Mouse (Mus musculus) c-Kit-negative CD71-positive TER-119-positive erythroid progenitor cells, embryonic 14.5 days (primary cell): ENCODE measurements around the gene B3gnt6.

Source experiments
- DNase-seq: peaks from one replicate; pipeline ENCODE4 v3.0.0-alpha.2; 2013; ENCODE audit warnings: low read depth, low spot score

Gene B3gnt6

DNA sequence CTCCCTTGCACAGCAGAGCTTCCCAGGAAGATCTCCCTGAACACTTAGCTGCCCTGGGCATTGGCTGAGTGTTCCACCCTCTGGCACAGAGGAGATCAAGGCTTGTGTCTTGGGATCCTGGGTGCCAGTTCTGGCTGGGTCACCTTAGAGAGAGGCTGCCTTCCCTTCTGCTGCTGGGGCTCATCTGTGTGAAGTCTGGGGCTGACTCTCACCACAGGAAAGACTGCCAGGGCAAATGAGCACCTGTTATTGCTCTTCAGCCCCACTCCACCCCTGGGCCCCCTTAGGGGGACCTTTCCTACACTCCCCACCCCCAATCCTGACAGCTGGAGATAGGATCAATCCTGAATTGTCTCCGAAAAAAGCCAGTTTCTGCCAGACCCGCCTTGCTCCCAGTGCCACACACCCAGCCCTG lies 22.2 kb downstream of the B3gnt6 start:
- no peak for DNase-seq

- no peak for DNase-seq
Measured at GRCm38 (mm10) chr7:98176322-98177070, 22.8 kb downstream of the B3gnt6 start.

DNA sequence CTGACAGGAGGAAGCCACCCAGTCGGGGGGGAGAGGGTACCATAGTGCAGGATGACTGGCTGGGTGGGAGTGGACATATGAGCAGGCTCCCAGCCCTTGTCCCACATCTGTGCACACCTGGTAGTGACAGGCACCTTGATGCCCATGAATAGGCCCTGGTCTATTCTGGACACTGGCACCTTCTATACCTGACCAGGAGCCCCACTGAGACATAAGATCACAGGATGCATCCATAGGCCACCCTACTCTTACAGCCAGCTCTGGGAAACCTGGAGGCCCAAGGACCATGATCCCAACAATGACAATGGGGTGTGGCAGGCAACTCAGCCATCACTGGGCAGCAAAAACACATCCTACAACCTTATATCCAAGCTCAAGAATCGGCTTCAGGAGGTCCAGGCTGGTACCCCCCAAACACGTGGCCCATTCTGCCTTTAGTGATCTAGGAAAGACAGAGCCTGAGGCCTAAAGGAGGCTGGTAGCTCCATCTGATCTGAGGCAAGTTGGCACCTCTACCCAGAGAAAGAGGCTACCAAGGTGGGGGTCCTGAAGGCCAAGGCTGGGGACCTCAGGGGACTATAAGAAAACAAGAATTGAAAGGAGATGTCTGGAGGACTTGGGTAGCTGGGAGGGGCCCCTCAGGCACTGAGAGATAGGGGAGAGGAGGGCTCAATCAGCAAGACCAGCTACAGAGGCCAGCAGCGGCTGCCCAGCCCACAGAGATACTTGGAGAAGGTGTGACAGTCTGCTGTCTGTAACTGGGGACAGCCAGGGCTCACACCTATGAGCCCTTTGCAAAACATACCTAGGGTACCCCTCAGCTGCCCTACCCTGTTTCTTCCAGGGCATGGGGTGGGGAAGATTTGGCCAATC lies 24.2 kb downstream of the B3gnt6 start:
- DNase-seq, result peak; percentile 70

- DNase-seq, result no peak
Measured at GRCm38 (mm10) chr7:98173408-98173807, 25.9 kb downstream of the B3gnt6 start.

DNA sequence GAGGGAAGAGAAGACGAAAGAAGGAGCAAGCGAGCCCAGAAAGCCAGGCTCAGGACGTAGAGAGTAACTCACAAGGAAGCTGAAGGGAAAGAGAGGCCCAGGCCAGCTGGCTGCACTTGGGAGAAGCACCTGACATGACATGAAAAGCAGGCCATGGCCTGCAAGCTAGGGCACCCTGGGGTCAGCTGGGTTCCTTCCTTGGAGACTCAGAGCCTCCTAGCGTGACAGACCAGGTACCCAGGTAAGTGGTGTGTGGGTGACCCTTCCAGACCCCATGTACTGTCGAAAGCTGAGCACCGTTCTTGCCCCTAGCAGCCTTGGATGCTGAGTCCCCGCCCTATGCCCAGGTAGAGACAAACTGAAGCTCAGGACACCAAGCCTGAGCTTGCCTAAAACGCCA lies 26.6 kb downstream of the B3gnt6 start:
- no peak for DNase-seq

DNA sequence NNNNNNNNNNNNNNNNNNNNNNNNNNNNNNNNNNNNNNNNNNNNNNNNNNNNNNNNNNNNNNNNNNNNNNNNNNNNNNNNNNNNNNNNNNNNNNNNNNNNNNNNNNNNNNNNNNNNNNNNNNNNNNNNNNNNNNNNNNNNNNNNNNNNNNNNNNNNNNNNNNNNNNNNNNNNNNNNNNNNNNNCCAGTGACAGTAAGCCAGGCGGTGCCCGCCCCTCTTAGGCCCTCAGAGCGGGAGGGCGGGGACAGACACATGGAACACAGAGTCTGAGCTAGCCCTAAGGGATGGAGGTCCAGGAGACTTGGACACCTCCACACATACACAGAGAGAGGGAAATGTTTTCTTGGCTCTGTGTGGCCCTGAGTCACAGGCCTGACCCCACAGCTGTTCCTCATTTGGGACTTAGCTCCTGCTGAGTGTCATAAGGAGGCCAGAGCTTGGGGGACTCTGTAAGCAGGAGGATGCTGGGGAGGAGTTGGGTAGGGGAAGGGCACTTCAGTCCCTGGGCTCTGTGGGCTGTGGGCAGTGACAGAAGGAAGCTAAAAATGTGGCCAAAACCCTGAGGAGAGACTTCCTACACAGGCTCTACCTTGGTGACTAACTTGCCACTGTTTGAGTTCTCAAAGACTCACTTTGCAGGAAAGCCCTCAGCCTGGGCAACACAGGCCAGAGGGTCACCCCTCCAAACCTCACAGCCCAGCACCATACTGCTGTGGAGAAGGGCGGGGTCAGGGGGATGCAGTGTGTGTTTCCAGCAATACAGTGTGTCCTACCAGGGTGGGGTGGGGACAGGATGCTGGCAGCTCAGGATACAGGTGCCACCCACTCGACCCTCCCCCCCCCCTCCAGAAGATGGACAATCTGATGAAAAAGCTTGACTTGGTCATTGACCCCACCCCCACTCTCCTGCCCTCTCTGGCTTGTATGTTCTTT lies 27.9 kb downstream of the B3gnt6 start:
- DNase-seq, result peak; percentile 69

DNA sequence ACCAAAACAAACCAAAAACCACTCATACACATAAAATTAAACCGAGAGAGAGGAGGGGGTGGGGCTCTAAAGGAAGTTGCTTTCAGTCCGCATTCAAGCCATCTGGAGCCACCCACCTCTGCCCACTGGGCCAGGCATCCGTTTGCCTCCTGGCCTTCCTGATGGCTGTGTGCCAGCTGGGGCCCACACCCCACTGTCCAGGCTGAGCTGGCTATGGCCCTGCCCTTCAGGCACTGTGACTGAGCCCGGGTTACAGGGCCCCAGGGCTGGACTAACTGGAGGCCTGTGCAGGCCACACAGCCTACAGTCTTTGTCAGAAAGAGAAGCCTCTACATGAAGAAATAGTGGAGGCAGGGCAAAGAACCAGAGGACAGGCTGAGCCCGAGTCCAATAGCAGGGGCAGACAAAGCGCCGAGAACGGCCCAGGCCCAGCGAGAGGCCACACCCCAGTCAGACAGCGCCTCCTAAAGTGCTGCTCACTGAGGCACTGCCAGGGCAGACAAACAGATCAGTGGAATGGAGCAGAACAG lies 34.2 kb downstream of the B3gnt6 start:
- no peak for DNase-seq

GRCm38 (mm10) chr7:98164382-98164998 lies 34.8 kb downstream of the B3gnt6 start:
- DNase-seq, result no peak

GRCm38 (mm10) chr7:98163700-98164099 lies 35.6 kb downstream of the B3gnt6 start:
- DNase-seq, result no peak

DNA sequence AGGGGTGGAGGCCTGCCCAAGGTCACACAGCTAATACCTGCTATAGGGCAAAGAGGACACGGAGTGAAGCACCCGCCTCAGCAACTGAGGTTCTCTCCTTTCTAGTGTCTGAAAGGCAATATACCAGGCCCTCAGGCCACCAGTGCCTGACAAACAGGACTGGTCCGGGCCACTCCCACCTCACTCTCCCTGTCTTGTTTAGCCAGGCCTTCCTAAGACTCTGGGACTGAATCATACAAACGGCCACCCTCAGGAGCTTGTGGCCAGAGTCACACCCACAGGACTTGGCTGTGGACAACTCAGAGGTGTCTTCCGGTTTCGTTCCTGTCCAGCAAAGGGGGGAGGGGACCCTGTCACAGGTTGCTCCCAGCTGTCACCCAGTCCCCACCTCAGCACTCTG lies 37.0 kb downstream of the B3gnt6 start:
- no peak for DNase-seq

GRCm38 (mm10) chr7:98160041-98160740 lies 39.1 kb downstream of the B3gnt6 start:
- no peak for DNase-seq

DNA sequence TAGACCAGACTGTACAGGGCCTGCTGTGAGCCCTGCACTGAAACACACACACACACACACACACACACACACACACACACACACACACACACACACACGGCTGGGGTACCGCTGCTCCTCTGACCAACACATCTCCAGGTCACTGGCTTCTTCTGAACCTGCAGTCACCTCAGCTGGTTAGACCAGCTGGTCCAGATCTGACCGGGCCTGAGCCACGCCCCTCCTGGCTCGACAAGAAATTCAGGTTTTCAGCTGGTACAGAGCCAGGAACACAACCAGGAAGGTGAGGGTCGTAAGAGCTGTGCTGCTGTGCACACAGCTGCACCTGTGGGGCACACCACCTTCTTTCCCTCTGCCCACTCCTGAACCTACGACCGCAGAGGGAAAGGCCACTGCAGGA lies 40.8 kb downstream of the B3gnt6 start:
- no peak for DNase-seq

DNA sequence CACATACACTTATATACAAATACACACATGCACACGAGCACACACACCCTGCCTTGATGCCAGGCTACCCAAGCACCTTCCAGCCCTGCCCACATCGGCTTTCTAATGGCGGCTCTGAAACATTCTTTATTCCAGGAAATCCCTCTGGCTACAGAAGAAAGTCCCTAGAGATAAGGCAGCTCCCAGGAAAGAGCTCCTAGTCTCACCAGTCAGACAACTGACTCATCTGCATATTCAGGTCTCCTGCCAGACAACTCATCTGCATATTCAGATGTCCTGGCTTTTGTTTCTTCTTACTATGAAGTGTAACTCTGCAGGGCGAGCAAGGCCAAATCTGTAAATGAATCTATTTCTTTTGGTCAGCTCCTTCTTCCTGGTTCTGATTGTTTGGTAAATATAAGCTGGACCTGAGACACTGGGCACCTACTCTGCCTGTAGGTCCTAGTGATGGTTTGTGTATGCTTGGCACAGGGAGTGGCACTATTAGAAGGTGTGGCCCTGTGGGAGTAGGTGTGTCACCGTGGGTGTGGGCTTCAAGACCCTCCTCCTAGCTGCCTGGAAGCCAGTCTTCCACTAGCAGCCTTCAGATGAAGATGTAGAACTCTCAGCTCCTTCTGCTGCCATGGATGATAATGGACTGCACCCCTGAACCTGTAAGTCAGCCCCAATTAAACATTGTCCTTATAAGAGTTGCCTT lies 41.5 kb downstream of the B3gnt6 start:
- DNase-seq, result no peak

DNA sequence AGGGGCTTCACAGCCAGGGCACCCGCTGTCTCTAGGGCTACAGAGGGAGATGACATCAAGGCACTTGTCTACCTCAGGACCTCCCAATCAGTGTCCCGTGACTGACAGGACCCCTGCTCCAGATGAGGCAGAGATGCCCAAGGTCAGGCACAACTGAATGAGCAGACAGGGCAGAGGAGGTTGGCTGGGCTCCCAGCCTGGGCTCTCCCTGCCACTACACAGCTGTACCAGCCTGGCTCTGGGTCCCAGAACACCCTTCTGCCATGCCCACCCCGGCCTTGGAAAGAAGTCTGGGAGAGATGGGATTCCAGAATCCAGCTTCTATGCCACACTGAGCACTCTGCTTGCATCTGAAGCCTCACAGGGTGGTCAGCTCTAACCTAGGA lies 43.0 kb downstream of the B3gnt6 start:
- no peak for DNase-seq

- DNase-seq, result no peak
Measured at GRCm38 (mm10) chr7:98155546-98156279, 43.6 kb downstream of the B3gnt6 start.

- no peak for DNase-seq
Measured at GRCm38 (mm10) chr7:98153892-98154291, 45.4 kb downstream of the B3gnt6 start.

DNA sequence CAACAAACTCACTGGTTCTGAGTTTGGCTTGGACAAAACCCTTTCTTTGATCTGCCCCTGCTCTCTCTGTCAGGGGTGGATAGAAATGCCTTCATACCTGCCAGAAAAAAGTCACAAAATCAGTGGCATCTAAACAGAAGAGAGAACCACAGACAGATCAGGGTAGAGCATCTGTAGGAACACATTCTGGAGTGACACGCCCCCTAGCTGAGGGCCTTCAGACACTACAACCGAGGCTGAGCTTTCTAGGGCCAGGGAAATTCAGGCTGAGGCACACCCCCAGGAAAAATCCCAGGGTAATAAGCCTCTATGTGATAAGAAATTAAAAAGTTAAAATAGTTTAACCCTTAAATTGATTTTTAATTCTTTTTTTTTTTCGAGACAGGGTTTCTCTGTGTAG lies 45.9 kb downstream of the B3gnt6 start:
- DNase-seq, result no peak

GRCm38 (mm10) chr7:98152400-98152799 lies 46.9 kb downstream of the B3gnt6 start:
- no peak for DNase-seq

DNA sequence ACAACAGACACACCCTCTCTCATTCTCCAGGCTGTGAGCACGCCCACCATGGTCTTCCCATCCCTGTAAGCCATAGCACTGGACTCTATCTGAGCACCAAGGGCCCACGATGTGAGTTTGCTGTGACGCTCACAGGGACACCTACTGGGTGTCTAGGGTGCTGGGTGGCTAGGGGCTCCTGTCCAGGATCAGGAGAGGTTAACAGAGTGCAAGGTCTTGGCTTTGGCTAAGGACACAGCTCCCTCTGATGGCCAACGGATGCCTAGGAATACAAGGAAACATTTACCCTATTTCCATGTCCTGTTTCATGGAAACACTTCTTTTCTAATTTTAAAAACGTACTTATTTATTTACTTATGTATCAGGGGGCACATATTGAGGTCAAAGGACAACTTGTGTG lies 48.8 kb downstream of the B3gnt6 start:
- no peak for DNase-seq
